Mouse (Mus musculus): ENCODE results near the gene Unk.

Unk gene

DNA sequence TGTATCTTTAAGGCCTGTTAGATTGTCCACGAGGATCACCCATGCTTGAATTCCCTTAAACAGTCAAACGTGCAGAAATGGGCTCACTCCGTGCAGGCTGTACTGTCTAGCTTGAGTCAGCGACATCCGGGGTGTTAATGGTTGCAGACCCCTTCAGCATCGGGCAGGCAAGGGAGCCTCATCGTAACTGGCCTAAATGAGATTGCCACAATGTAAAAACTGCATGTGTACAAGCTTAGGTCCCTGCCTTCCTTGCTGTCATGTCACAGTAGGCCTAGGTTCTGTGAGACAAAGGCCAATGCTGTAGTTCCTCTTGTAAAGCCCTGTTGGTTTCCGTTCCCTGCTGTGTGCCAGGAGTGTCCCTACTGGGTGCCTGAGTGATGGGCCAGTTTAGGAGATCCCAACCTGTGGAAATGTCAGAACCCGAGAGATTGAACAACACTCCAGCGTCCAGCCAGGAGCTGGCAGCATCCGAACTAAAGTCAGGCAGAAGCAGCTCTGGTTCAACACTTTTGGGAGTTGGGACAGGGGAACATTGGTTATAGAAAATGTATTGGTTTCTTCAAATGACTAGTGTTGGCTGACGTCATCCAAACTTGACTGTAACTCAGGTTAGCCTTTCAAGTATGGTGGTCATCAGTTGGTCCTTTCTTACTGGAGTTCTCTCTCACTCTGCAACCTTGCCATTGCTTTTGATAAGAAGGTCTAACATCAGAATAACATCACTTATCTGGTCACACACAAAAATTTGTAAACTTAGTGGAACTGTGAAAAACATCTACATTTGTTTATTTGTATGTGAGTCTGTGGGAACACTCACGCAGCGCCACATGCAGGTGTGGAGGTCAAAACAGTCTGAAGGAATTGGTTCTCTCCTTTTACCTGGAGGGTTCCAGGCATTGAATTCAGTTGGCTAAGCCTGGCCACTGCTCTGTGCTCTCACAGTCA is 1.1 kb downstream of the Unk start:
- DNase-seq (ENCODE audit: low read depth): no peak

DNA sequence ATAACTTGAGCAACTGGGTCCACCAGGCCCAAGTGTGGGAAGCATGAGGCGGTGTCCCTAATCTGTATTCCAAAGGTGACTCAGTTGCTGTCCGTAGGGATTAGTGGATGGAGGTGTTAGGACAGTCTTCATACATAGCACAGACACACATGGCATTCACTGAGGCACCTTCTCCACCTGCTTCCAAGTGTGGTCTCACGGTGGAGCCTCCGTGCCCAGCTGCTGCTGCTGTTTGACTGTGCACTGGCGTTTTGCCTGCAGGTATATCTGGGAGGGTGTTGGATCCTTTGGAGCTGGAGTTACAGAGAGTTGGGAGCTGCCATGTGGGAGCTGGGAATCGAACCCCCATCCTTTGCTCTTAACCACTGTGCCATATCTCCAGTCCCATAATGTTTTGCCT is 4.5 kb downstream of the Unk start:
- no peak for DNase-seq (ENCODE audit: low read depth)

DNA sequence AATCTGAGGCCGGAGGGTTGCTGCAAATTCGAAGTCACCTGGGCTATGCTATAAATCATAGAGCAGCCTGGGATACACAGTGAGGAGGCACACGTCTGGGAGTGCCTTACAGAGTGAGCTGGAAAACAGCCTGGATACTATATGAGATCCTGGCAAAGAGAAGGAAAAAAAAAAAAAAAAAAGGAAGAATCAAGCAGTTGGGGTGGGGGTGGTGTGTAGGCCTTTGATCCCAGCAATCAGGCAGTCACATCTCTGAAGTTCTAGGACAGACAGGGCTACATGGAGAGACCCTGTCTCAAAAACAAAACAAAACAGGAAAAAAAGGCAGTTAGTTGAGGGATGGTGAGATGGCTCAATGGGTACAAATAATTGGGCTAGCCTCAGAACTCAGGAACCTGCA is 6.5 kb downstream of the Unk start:
- DNase-seq (ENCODE audit: low read depth): no peak

- no peak for DNase-seq (ENCODE audit: low read depth)
Observed at GRCm38 (mm10) chr11:116037826-116038225, 7.7 kb downstream of the Unk start.

DNA sequence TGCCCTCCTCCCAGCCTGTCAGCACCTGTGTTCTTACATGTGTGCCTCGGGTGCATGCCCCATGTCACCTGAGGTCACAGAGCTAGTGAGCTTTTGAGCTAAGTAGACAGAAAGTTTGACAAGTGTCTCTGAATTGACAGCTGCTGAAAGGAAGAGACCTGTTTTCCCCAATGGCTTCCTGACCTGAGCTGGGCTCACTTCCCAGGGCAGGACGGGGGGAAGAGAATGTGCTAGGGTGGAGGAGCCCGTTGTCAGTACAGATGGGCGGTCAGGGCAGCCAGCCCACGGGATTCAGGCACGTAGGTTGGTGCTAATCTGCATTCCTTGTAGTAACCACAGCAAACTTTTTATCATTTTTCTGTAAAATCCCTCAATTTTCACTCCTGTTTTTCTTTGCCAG is 10.5 kb downstream of the Unk start:
- DNase-seq (ENCODE audit: low read depth): no peak

DNA sequence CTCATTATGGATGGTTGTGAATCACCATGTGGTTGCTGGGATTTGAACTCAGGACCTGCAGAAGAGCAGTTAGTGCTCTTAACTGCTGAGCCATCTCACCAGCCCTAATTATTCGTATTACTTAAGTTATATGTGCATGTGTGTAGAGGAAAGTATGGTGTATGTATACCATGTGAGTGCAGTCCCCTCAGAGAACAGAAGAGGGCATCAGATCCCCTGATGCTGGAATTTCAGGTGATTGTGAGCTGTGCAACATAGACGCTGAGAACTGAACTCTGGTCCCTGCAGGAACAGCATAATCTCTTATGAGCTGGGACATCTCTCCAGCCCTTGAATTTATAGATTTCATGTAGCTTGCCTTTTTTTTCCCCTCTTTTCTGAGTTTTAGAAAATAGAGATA is 11.7 kb downstream of the Unk start:
- no peak for DNase-seq (ENCODE audit: low read depth)

- DNase-seq (ENCODE audit: low read depth): no peak
Observed at GRCm38 (mm10) chr11:116042372-116043138, 12.4 kb downstream of the Unk start.

GRCm38 (mm10) chr11:116043286-116043685 is 13.2 kb downstream of the Unk start:
- no peak for DNase-seq (ENCODE audit: low read depth)

- no peak for DNase-seq (ENCODE audit: low read depth)
Observed at GRCm38 (mm10) chr11:116045173-116045572, 15.1 kb downstream of the Unk start.

GRCm38 (mm10) chr11:116049610-116050009 is 19.5 kb downstream of the Unk start:
- DNase-seq (ENCODE audit: low read depth): no peak

DNA sequence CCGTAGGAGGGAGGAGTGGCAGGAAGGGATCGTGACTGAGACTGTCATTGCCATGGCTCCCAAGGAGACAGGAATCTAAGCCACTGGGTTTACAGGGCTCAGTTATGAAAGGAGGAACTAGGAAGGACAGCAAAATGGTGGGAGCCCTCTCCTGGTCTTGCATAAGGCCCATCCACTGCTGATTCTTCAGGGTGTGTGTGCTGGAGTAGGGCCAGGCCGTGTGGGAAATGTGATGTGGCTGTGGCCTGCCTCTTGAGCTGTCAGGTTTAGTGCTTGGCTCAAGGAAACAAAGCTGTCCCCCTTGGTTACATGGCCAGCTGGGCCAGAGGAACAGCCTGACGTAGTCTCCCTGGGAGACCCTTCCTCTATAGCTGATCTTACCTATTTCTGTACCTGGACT is 20.1 kb downstream of the Unk start:
- no peak for DNase-seq (ENCODE audit: low read depth)

GRCm38 (mm10) chr11:116053510-116054229 is 23.5 kb downstream of the Unk start:
- DNase-seq (ENCODE audit: low read depth): no peak

DNA sequence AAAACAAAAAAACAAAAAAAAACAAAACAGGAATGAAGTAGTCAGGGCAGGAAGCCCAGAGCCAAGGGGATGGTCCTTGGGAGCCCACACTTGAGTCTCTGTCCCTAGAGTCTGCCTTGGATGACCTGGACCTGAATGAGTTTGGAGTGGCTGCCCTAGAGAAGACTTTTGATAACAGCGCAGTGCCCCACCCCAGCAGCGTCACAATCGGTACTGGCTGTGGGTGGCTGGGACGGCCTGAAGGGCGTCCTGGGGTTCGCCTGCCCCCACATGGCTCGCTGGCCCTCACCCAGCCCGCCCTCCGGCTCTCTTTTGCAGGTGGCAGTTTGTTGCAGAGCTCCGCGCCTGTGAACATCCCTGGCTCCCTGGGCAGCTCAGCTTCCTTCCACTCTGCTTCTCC is 25.8 kb downstream of the Unk start:
- DNase-seq (ENCODE audit: low read depth): no peak

DNA sequence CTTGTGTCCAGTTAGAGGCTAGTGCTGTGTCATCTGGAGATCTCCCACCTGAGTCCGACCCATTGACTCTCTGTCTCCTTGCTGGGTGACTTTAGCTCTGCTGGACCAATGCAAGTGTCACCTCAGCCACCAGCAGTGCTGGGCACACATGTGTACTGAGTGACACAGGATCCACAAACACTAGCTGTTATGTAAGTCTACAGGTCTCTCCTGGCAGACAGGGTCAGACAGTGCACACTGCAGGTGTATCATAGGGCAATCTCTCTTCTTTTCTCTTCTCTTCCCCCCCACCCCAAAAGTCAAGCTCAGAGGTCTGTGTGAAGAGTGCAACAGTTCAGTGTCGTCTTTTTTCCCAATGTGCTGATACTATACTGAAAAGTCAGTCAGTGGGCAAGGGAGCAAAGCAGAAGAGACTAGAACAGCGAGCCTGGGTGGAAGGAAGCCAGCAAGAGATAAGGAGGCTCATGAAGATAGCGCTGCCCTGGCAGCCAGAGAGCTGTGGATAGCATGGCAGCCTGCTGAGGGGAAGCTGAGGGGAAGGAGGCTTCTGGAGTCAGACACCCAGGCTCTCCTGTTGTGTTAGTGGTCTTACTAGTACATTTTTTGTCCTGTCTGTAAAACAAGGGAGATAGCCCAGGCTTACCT is 27.2 kb downstream of the Unk start:
- no peak for DNase-seq (ENCODE audit: low read depth)

GRCm38 (mm10) chr11:116058022-116058614 is 28.0 kb downstream of the Unk start:
- no peak for DNase-seq (ENCODE audit: low read depth)

DNA sequence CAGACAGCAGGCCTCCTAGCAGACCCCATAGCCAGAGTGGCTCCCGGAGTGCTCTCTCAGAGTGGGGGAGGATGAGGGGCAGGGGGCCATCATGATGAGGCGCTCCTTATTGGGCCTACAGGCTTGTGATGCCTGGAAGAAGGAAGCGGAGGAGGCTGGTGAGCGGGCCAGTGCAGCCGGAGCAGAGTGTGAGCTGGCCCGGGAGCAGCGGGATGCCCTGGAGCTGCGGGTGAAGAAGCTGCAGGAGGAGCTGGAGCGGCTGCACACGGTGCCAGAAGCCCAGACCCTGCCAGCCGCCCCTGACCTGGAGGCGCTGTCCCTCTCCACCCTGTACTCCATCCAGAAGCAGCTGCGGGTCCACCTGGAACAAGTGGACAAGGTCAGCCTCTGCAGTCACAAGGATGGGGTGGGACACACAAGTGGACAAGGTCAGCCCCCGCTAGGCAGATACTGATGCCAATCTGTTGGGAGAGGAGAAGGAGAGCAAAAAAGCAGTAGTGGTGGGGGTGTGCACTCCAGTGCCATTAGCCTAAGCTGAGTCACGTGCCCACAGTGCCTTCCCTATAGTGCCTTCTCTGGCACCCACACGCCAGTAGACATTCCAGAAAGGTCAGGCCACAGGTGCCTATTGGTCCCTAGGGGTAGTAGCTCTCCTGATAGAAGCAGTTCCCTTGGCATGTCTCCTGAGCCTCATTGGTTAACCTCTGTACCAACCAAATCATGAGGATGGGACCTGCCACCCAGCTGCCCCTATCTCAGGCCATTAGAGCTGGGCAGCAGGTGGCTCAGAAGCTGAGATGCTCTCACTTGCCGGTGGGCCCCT is 29.0 kb downstream of the Unk start:
- DNase-seq (ENCODE audit: low read depth): no peak

DNA sequence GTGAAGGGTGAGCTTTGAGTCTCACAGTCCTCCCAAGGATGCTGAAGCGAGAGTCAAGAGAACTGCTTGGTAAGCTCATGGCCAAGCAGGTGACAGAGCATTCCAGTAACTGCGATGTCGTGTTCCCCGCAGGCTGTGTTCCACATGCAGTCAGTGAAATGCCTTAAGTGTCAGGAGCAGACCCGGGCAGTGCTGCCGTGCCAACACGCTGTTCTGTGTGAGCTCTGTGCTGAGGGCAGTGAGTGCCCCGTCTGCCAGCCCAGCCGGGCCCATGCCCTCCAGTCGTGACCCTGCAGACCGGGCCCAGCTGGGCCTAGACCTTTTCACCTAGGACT is 29.5 kb downstream of the Unk start:
- no peak for DNase-seq (ENCODE audit: low read depth)

DNA sequence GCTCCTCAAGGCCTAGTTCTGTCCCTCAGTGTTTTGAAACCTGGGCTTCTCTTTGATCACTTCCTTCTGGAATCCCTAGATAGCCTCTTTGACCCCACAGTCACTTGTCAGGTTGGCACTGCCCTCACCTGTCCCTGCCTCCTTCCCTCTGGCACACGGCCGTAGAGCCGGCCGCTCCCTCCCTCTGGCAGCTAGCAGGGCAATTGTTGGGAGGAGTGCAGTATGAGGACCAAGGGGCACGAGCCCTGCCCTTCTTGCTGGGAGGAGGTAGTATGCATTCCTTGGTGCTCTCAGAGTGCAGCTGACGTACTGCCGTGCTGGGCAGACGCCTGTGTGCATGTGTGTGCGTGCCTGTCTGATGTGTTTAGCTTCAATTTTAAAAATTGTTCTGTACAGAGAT is 30.5 kb downstream of the Unk start:
- DNase-seq (ENCODE audit: low read depth): no peak

GRCm38 (mm10) chr11:116061641-116062415 is 31.7 kb downstream of the Unk start:
- DNase-seq (ENCODE audit: low read depth): no peak

DNA sequence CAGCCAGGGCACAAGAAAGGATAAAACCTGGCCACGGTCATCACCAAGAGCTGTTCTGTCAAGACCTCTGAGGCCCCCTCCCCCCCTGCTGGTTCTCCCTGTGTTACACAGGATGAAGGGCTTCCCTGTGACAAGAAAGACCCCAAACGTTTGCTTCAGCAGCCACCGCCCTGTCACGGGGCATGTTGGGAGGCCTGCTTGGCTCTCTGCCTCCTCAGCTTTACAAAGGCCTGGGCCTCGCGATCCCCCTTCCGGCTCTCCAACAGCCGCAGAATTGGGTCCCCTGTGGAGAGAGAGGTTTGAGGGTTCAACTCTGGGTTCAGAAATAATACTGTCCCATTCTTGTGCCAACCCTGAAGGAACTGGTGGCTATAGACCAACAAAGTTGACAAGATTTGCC is 32.4 kb downstream of the Unk start:
- no peak for DNase-seq (ENCODE audit: low read depth)

All from fibroblast of lung, adult 2 months (primary cell).